Mouse (Mus musculus) heart, postnatal 10 days (tissue): ENCODE results near the gene Wdr93. TPM values are rescaled to one million over a fixed set of nuclear protein-coding genes. Genes with fewer than 3 reads are reported as not detected.
"Not testable (repeated sequence)": the region's sequence is repeated elsewhere in the genome, so short reads cannot be mapped to it uniquely, and the experiment has no call there.

Source experiments
- DNase-seq, 2 experiments: peaks; one replicate each; pipeline ENCODE4 v3.0.0; 2021
- intact Hi-C: fragments of 180-260 bp; cut with DNase I; formaldehyde crosslinking; loops from one replicate; pipeline ENCODE4 v1.15.1; 2025
- total RNA-seq, 2 experiments: library from RNA; stranded (reverse); gene quantifications; 2 replicates each; pipeline ENCODE4 v1.2.3; 2021

Wdr93 gene
- total RNA-seq, 2 experiments from 2014 or later, result 0.14 to 0.15 TPM

DNA sequence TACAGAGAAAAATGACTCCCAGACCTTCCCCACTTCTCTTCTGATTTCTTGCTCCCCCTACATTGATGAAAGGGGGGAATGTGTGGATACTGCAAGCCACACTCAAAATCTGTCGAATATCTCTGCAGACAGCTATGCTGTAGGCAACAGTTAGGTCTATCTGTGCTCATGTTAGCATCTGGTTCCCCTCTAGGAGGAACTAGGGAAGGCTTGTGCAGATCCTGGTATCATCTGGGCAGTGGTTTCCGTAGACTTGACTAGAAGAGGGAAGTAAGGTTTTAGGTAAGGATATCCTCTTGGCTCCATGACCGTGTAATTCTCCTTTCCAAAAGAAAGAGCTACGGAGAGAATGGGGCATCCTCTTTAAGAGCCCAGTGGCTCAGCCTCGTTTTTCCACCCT is 1.6 kb downstream of the Wdr93 start:
- no peak for DNase-seq
- intact Hi-C loops, result no loop called here

- intact Hi-C loops, result no loop called here
- DNase-seq, result no peak
These were observed 4.7 kb downstream of the Wdr93 start for GRCm38 (mm10) chr7:79747659-79748058.

DNA sequence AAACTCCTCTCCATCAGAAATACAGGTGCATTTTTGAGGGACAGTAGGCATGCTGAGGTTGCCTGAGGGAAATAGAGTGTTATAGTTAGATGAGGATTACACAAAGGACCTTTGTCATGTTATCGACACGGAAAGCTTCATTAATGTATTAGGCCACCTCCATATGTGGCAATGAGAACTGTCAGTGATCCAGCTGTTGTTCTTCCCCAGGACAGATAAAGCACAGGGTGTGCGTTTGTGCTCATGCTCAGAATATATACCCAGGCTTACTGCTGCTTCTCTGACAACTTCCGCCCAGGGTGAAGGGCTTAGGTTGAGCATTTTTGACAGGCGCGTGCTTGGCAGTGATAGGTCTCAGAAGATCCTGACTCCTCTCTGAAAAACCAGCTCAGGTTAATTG is 6.5 kb downstream of the Wdr93 start:
- intact Hi-C loops, result no loop called here
- no peak for DNase-seq

DNA sequence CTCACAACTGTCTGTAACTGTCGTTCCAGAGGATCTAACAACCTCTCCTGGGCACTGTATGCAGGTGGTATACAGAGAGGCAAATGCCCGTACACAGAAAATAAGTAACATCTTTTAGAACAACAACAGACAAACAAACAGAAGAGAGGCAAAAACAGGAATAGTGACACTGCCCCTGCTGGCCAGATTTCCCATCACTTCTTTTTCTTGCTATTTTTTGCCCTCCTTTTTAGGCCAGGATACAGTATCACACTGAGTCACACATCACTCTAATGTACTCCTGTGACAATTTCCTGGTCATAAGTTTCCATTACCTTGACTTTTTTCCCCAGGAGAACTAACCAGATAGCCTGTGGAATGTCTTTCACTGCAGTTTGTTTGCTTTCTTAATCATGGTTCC is 13.4 kb downstream of the Wdr93 start:
- intact Hi-C loops, result no loop called here
- no peak for DNase-seq

- no peak for DNase-seq
- intact Hi-C loops, result no loop called here
These were observed 15.2 kb downstream of the Wdr93 start for GRCm38 (mm10) chr7:79758176-79758575.

GRCm38 (mm10) chr7:79759766-79760165 is 16.8 kb downstream of the Wdr93 start:
- no peak for DNase-seq
- intact Hi-C loops, result no loop called here

- DNase-seq, result no peak
- intact Hi-C loops, result no loop called here
These were observed 18.3 kb downstream of the Wdr93 start for GRCm38 (mm10) chr7:79761124-79761876.

DNA sequence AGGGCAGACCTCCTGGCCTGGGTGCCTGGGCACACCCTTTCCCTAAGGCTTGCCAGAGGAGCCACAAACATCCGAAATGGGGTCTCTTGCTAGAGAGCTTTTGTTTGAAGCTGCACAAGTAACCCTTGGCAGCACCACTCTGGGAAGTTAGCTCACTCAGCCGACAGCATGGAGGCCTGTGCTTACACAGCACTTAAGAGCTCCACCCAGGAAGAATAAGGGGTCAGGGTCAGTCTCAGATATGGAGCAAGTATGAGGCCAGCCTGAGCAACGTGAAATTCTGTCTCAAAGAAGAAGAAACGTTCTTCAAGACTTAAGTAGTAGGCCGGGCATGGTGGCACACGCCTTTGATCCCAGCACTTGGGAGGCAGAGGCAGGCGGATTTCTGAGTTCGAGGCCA is 19.1 kb downstream of the Wdr93 start:
- DNase-seq, result no peak
- intact Hi-C loops, result no loop called here

- intact Hi-C loops, result no loop called here
- DNase-seq, result no peak
These were observed 23.0 kb downstream of the Wdr93 start for GRCm38 (mm10) chr7:79765991-79766390.

DNA sequence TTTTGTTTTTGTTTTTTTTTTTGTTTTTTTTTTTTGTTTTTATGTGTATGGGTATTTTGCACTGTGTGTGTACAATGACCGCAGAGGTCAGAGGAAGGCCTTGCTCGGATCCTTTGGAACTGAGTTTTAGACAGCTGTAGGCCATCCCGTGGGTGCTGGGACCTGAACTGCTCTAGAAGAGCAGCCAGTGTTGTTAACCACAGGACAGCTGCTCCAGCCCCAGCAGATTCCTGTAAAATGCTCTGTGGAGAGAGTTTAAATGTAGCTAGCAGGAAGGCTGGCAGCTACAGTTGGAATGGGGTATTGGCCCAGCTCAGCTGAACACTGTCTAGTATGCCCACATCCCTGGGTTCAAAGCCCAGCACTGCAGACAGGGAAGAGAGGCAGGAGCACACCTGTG is 26.7 kb downstream of the Wdr93 start:
- intact Hi-C loops, result no loop called here
- no peak for DNase-seq

GRCm38 (mm10) chr7:79771561-79772512 is 28.9 kb downstream of the Wdr93 start:
- no peak for DNase-seq
- intact Hi-C loops, result no loop called here

GRCm38 (mm10) chr7:79780647-79781626 is 38.0 kb downstream of the Wdr93 start:
- intact Hi-C loops, result loop anchor here (5.0 kb wide), 1 partner anchor 169 kb away; no protein-coding TSS in a partner anchor
- peak; percentile 86 to 88 for DNase-seq

DNA sequence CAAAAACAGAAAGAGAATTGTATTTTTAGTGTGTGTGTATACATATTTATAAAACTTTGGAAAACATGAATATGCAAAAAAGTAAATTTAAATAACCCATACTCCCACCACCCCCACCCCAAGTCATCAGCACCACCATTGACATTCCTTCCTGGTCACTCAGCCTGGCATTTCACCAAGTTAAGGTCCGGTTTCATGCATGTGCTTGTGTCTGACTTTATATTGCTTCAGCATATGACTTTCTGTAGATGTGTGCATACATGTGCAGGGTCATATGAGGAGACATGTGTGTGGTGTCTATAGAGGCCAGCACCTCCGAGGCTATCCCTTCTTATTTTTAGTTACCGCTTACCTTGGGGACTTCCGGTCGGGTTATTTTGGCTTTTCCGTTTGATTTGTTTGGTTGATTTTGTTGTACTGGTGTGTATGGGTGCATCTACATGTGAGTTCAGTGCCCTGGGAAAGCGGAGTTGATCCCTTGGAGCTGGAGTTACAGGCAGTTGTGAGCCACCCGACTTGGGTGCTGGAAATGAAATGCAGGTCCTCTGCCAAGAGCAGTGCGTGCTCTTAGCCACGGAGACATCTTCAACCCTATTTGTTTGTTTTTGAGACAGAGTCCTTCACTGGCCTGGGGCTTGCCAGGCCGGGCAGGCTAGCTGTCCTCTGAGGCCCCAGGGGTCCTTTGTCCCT is 39.0 kb downstream of the Wdr93 start:
- intact Hi-C loops, result loop anchor here (5.0 kb wide), 1 partner anchor 170 kb away; no protein-coding TSS in a partner anchor
- DNase-seq, result no peak

- DNase-seq, result no peak
- intact Hi-C loops, result loop anchor here (5.0 kb wide), 1 partner anchor 170 kb away; no protein-coding TSS in a partner anchor
These were observed 39.5 kb downstream of the Wdr93 start for GRCm38 (mm10) chr7:79782516-79782855.

DNA sequence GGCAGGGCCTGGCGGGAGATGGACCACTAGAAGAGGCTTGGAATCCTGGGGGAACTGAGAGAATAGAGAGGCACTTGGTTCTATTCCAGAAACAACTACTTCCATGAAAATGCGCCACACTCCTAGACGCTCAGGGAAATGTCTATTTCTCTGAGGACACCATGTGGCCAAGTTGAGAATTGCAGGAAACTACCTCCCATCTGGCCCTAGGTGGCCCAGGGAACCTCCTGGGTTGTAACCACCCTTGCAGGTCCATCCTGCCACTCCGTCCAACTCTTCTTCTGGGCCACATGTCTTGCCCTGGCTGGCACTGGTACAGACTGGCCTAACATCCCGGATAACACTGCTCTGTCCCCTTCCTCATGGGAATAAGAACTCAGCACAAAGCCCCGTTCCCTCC is 43.3 kb downstream of the Wdr93 start:
- intact Hi-C loops, result no loop called here

GRCm38 (mm10) chr7:79789812-79790211 is 46.8 kb downstream of the Wdr93 start:
- DNase-seq, intact Hi-C loops: not testable (repeated sequence)

More for the DNA sequence above, 43.3 kb downstream of the Wdr93 start:
- DNase-seq, result peak; percentile 78 to 88

DNA sequence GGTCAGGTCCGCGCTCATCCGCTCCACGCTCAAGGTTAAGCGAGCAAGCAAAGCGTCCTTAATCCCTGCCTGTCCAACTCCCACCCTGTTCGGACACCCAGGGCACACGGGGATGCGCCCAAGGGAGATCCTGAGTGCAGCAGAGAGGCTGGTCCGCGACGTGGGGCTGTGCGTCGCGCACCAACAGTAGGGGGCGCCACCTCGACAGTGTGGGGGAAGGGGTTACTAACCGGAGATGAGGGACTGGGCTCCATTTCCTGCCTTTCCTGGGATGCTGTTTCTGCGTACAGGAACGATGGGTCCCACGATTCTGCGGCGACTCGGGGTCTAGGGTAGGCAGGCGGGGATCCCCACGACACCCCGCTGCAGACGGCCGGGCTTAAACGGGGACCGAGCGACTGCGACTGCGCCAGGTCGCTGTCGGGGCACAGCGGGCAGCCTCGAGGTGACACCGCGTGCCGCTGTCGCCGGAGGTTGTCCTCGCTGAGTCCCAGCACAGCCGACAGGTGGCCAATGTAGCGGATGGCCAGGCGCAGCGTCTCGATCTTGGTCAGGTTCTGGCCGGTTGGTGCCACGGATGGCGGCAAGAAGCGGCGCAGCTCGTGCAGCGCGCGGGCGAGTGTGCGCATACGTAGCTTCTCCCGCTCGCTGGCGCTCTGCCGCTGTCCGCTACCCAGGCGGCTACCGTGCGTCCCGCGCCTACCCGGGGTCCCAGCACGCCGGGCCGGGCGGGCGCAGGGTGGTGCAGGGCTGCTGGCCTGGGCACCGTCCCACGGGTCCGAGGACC is 49.9 kb downstream of the Wdr93 start:
- intact Hi-C loops, result no loop called here
- DNase-seq, result peak; percentile 30 to 57

DNA sequence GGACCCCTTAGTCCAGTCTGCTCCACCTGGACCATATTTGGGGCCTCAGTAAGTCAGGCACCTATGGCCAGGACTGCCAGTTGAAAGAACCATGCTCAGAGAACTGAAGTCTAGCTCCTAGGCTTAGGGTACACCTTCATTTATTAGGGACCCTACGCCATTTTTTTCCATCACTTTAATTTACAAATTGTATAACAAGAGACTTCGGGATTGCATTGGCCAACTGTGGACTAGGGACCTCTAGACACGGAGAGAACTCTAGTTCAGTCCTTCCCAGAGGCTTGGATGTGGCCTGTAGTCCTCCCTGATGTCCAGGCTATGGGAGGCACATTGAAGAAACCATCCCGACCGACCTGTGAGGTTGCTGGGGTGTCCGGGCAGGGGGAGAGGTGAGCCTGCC is 50.7 kb downstream of the Wdr93 start, which contains the start of gene Mesp1:
Mesp1 (minus strand) TSS at position 101 of the 400 bp plus-strand sequence.
- intact Hi-C loops, result no loop called here
- no peak for DNase-seq

- intact Hi-C loops, result loop anchor here (1.0 kb wide), 1 partner anchor 116 kb away; no protein-coding TSS in a partner anchor
- no peak for DNase-seq
These were observed 55.6 kb downstream of the Wdr93 start for GRCm38 (mm10) chr7:79798606-79799005.
